In the genomic region with DNA sequence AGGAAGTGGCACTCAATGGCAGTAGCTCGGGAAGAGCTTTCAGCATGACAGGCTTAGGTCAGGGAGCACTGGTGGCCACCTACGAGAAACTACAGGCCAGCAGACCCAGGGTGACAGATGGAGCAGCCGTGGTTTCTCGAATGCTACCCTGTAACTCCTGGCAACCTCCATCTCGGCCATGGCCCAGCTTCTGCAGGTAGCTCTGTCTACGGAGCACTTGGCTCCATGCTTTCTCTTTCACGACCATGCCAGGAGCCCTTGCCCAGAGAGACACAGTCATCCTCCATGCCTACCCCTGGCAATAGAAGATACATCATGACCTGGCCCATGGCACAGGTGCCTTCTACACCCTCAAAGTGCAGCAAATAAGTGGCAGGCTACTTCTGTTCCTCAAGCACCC, we compare ENCODE assay signal across 20 mouse cellular contexts.
DNase-seq lines count a peak whose midpoint lies in the region; ATAC-seq lines count a peak whose summit lies in the region.
"Had no signal": no experiment of that assay in that cellular context is flagged by ENCODE, and none has a peak within 500 bp of the region (broad histone marks: within the 10 kb centered on the region; RNA-seq: fewer than 3 reads in every experiment).

No protein-coding gene starts in this region.

- ATAC-seq in midbrain, embryonic 15.5 days (replicated peaks), result no peak
- ATAC-seq: CD4-positive, CD25-positive, alpha-beta regulatory T cell, adult 4 months; forebrain, embryonic 15.5 days; hindbrain, postnatal 0 days had no signal

- H3K9me3 ChIP-seq in midbrain, embryonic 10.5 days (replicated peaks), result 0 out of 2 replicates have a peak, but pooled peaks cover 3% of the 10 kb centered on the region
- no peaks in the 10 kb centered on the region for H3K9me3 ChIP-seq in midbrain, embryonic 15.5 days
- H3K9me3 ChIP-seq: embryonic facial prominence, embryonic 12.5 days; forebrain, embryonic 15.5 days; heart, embryonic 15.5 days had no signal

- WGBS in midbrain, embryonic 10.5 days, result 91% methylated on average over 7 of the region's 7 CpGs
- 82% methylated on average over 7 of the region's 7 CpGs for WGBS in midbrain, embryonic 15.5 days

- H3K36me3 ChIP-seq in midbrain, embryonic 10.5 days, result no peaks in the 10 kb centered on the region
- no peaks in the 10 kb centered on the region for H3K36me3 ChIP-seq in midbrain, embryonic 15.5 days (replicated peaks)
- H3K36me3 ChIP-seq: embryonic facial prominence, embryonic 12.5 days; forebrain, embryonic 15.5 days; G1E; heart, embryonic 15.5 days; hindbrain, embryonic 13.5 days had no signal

- no peak overlapping the region for H3K4me3 ChIP-seq in midbrain, embryonic 10.5 days
- no peak overlapping the region for H3K4me3 ChIP-seq in midbrain, embryonic 15.5 days
- H3K4me3 ChIP-seq: embryonic facial prominence, embryonic 12.5 days; forebrain, embryonic 15.5 days; heart, adult 2 months; heart, embryonic 15.5 days; hindbrain, embryonic 13.5 days had no signal

- peak; percentile 77 for DNase-seq in cerebellum, adult 11 months
- peak; percentile 82 to 88 for DNase-seq in cerebellum, adult 18-20 months
- peak; percentile 91 for DNase-seq in cerebellum, adult 9-11 months
- DNase-seq in cerebellum, postnatal 36 days, result peak; percentile 77 to 79
- DNase-seq in midbrain, embryonic 10.5 days (ENCODE audit: low spot score), result no peak
- DNase-seq in layer of hippocampus, adult 18-20 months (ENCODE audit: low spot score in 2 of 2), result no peak
- DNase-seq: adrenal gland, adult 8-10 months; adrenal gland, postnatal 36 days; heart, adult 2 months; heart, postnatal 14 days; kidney, adult 18-20 months had no signal

- no peak overlapping the region for H3K27ac ChIP-seq in midbrain, embryonic 10.5 days (replicated peaks)
- no peak overlapping the region for H3K27ac ChIP-seq in midbrain, embryonic 15.5 days
- H3K27ac ChIP-seq: embryonic facial prominence, embryonic 12.5 days; heart, adult 2 months; heart, embryonic 15.5 days; hindbrain, embryonic 13.5 days; hindbrain, postnatal 0 days had no signal

- no peak overlapping the region for H3K4me2 ChIP-seq in midbrain, embryonic 15.5 days
- H3K4me2 ChIP-seq: embryonic facial prominence, embryonic 12.5 days; forebrain, embryonic 15.5 days; heart, embryonic 11.5 days; heart, embryonic 15.5 days; hindbrain, embryonic 13.5 days had no signal

- no peak overlapping the region for H3K9ac ChIP-seq in midbrain, embryonic 15.5 days
- H3K9ac ChIP-seq: embryonic facial prominence, embryonic 12.5 days; forebrain, embryonic 15.5 days; heart, embryonic 15.5 days; hindbrain, embryonic 13.5 days had no signal

- peaks cover 15% of the 10 kb centered on the region for H3K4me1 ChIP-seq in midbrain, embryonic 10.5 days
- no peaks in the 10 kb centered on the region for H3K4me1 ChIP-seq in midbrain, embryonic 15.5 days
- H3K4me1 ChIP-seq: embryonic facial prominence, embryonic 12.5 days; heart, embryonic 15.5 days had no signal

- H3K27me3 ChIP-seq in midbrain, embryonic 10.5 days (ENCODE audit: low read depth, poor library complexity, severe bottlenecking), result peaks cover 6% of the 10 kb centered on the region; the same call in 1 of the 2 replicates
- no peaks in the 10 kb centered on the region for H3K27me3 ChIP-seq in midbrain, embryonic 15.5 days (replicated peaks)
- H3K27me3 ChIP-seq: embryonic facial prominence, embryonic 12.5 days; forebrain, embryonic 15.5 days; heart, embryonic 15.5 days had no signal

Comparison
In these comparisons a context has a peak if more than half of its experiments do, and no peak if none do; other contexts are left out.
1. DNase-seq: peak in cerebellum, adult 11 months (single experiment), cerebellum, adult 18-20 months (2 of 2), cerebellum, adult 9-11 months (single experiment) and cerebellum, postnatal 36 days (2 of 2); none in midbrain, embryonic 10.5 days (single experiment) and layer of hippocampus, adult 18-20 months (0 of 2).